9 mouse cellular contexts compared by ENCODE assay signal in the genomic region with DNA sequence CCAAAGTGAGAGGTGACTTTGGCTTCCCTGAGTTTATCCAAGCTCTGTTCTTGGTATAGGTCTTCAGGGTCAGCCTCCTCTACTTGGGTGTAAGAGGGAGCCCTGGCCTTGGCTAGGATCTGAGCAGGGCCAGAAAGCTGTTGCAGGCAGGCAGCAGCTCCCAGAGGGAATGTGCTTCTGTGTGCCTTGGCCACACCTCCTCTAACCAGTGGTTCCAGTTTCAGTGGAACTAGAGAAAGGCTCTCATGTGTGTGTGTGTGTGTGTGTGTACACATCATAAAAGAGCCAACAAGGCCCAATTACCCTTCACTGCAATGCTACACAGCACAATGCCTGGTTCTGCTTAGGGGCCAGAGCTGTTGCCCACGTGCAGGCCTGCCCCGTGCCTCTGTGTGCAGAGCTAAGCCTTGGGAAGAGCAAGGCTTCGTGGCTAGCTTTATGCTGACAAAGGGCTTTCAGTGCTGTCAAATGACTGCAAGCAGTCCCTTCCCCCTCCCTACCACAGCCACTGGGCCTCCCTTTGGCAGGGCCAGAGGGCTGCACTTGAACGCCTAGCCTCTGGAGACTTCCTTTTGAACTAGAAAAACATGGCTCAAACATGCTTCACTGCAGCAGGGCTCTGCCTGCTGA. TPM values are rescaled to one million over a fixed set of nuclear protein-coding genes. Genes with fewer than 3 reads are reported as not detected.
DNase-seq lines count a peak whose midpoint lies in the region; ATAC-seq and TF ChIP-seq lines count a peak whose summit lies in the region.
"Had no signal": no experiment of that assay in that cellular context is flagged by ENCODE, and none has a peak within 500 bp of the region (broad histone marks: within the 10 kb centered on the region; RNA-seq: fewer than 3 reads in every experiment).

No protein-coding gene starts in this region.

- 6% methylated on average over 4 of the region's 4 CpGs for WGBS in lung, embryonic 14.5 days

- no peak for TF ChIP-seq RAD21 in MEL (IDR thresholded peaks at IDR 0.05; ENCODE audit: low read depth, low read length)

- H3K4me2 ChIP-seq in lung, embryonic 14.5 days, result no peak overlapping the region

- ATAC-seq in common myeloid progenitor, adult 5-6 weeks (replicated peaks; ENCODE audit: low read depth, poor library complexity, severe bottlenecking), result peak; percentile 36; the same call in 1 of the 2 replicates
- peak; percentile 88 for ATAC-seq in lung, embryonic 14.5 days (ENCODE audit: insufficient read depth)
- no peak for ATAC-seq in cerebellum, adult (ENCODE audit: insufficient number of reproducible peaks, low FRiP score, low TSS enrichment)

- H3K9ac ChIP-seq in MEL (ENCODE audit: control insufficient read depth, low read depth, low read length, poor library complexity, severe bottlenecking), result no peak overlapping the region
- peak overlapping the region; percentile 11; the same call in 1 of the 2 replicates for H3K9ac ChIP-seq in lung, embryonic 14.5 days

- no peaks in the 10 kb centered on the region for H3K79me2 ChIP-seq in MEL (ENCODE audit: control insufficient read depth, insufficient read depth, low read length, poor library complexity)

- H3K27me3 ChIP-seq in MEL (ENCODE audit: control insufficient read depth in 1 of 2, insufficient read depth in 2 of 2, low read length in 2 of 2), result no peaks in the 10 kb centered on the region
- no peaks in the 10 kb centered on the region for H3K27me3 ChIP-seq in lung, embryonic 14.5 days (ENCODE audit: insufficient read depth, low read length)

- no peak overlapping the region for H3K27ac ChIP-seq in MEL (ENCODE audit: control insufficient read depth, low read depth, low read length)
- peak overlapping the region; percentile 96 for H3K27ac ChIP-seq in lung, embryonic 14.5 days (ENCODE audit: low read depth)

- no peaks in the 10 kb centered on the region for H3K9me3 ChIP-seq in MEL (replicated peaks; ENCODE audit: insufficient read depth, low read length)
- H3K9me3 ChIP-seq in lung, embryonic 14.5 days (ENCODE audit: low read depth, low read length), result no peaks in the 10 kb centered on the region

- TF ChIP-seq EP300 in MEL (IDR thresholded peaks at IDR 0.05; ENCODE audit: low read depth in 1 of 2, low read length in 2 of 2), result no peak

- TF ChIP-seq CTCF in MEL (IDR thresholded peaks at IDR 0.05 in 2 of 3, conservative IDR thresholded peaks at IDR 0.05 in 1 of 3; ENCODE audit: control insufficient read depth in 1 of 3, insufficient read depth in 1 of 3, low read depth in 2 of 3, low read length in 3 of 3, poor library complexity in 1 of 3, severe bottlenecking in 1 of 3), result no peak
- no peak for TF ChIP-seq CTCF in lung, embryonic 14.5 days (IDR thresholded peaks at IDR 0.05; ENCODE audit: low read depth)

- peaks cover 0 to 22% of the 10 kb centered on the region in 2 experiments; a peak in 2 of 4 replicates for H3K36me3 ChIP-seq in MEL (ENCODE audit: control insufficient read depth in 1 of 2, insufficient read depth in 2 of 2, low read length in 2 of 2)
- H3K36me3 ChIP-seq in lung, embryonic 14.5 days (ENCODE audit: insufficient read depth), result no peaks in the 10 kb centered on the region

- DNase-seq in MEL (ENCODE audit: low read depth, low spot score), result peak; percentile 14
- DNase-seq in heart, adult 18-20 months, result peak; percentile 54 to 71
- DNase-seq in kidney, adult 11 months, result peak; percentile 56
- peak; percentile 80 for DNase-seq in lung, embryonic 14.5 days
- peak; percentile 65 for DNase-seq in retina, embryonic 14.5 days (ENCODE audit: low spot score)
- no peak for DNase-seq in right cerebral cortex, adult 2 months (ENCODE audit: low spot score in 2 of 2)

- H3K4me3 ChIP-seq in MEL (ENCODE audit: control insufficient read depth in 1 of 2, insufficient read depth in 1 of 2, low read depth in 2 of 2, low read length in 2 of 2), result no peak overlapping the region
- H3K4me3 ChIP-seq in lung, embryonic 14.5 days (ENCODE audit: low read depth, low read length), result no peak overlapping the region

- peaks cover 3 to 35% of the 10 kb centered on the region in 2 experiments for H3K4me1 ChIP-seq in MEL (ENCODE audit: control insufficient read depth in 1 of 2, insufficient read depth in 2 of 2, low read length in 2 of 2)
- H3K4me1 ChIP-seq in lung, embryonic 14.5 days (ENCODE audit: insufficient read depth), result peaks cover 26% of the 10 kb centered on the region

- no peak for TF ChIP-seq POLR2A in MEL (IDR thresholded peaks at IDR 0.05; ENCODE audit: control insufficient read depth in 1 of 2, insufficient read depth in 1 of 2, low read depth in 1 of 2, low read length in 2 of 2, poor library complexity in 1 of 2)

TF ChIP-seq in MEL, 35 proteins besides CTCF, POLR2A, EP300 and RAD21:
- TF ChIP-seq NELFE (IDR thresholded peaks at IDR 0.05; ENCODE audit: low read depth, low read length) (no peak), ZC3H11A (IDR thresholded peaks at IDR 0.05; ENCODE audit: low read depth, low read length) (no peak), ETS1 (IDR thresholded peaks at IDR 0.05; ENCODE audit: low read depth, low read length) (no peak), E2F4 (IDR thresholded peaks at IDR 0.05; ENCODE audit: borderline replicate concordance, low read depth, low read length) (no peak), HCFC1 (IDR thresholded peaks at IDR 0.05; ENCODE audit: low read depth, low read length) (no peak), USF2 (IDR thresholded peaks at IDR 0.05; ENCODE audit: borderline replicate concordance in 1 of 2, insufficient read depth in 1 of 2, low read depth in 1 of 2, low read length in 2 of 2) (no peak), SMC3 (IDR thresholded peaks at IDR 0.05; ENCODE audit: low read depth, low read length) (no peak), USF1 (IDR thresholded peaks at IDR 0.05; ENCODE audit: low read depth, low read length) (no peak), MYC (IDR thresholded peaks at IDR 0.05; ENCODE audit: low read depth, low read length) (no peak), ZKSCAN1 (IDR thresholded peaks at IDR 0.05; ENCODE audit: low read depth, low read length) (no peak), POLR2AphosphoS2 (IDR thresholded peaks at IDR 0.05; ENCODE audit: low read length) (no peak), ZNF384 (IDR thresholded peaks at IDR 0.05; ENCODE audit: low read depth, low read length) (no peak)

RNA-seq across cellular contexts. Expression of a gene that starts 54.1 kb away (rescaled TPM):
- not detected in 2 replicates for total RNA-seq in MEL (2012; rRNA removed)
- polyA plus RNA-seq in MEL (2012; ENCODE audit: insufficient read depth in 1 of 2, insufficient read length in 2 of 2, low read depth in 1 of 2, low replicate concordance in 2 of 2, missing spikeins in 1 of 2), result not detected
- total RNA-seq in common myeloid progenitor, adult 5-6 weeks (2017), result not detected in 2 replicates
- not detected for total RNA-seq in heart, adult 18-20 months (2021)
- not detected in 2 replicates for polyA plus RNA-seq in lung, embryonic 14.5 days (2014; fragmentation: Nextera tagmentation; extraction: Ambion mirVana)
- total RNA-seq: adrenal gland, adult 18-20 months had no signal

Comparison
In these comparisons a context has a peak if more than half of its experiments do, and no peak if none do; other contexts are left out.
1. DNase-seq: peak in MEL (single experiment), heart, adult 18-20 months (2 of 2), kidney, adult 11 months (single experiment), lung, embryonic 14.5 days (single experiment) and retina, embryonic 14.5 days (single experiment); none in right cerebral cortex, adult 2 months (0 of 2).